Mouse (Mus musculus): ENCODE measurements around the gene B3gntl1. TPM values are rescaled to one million over a fixed set of nuclear protein-coding genes. Genes with fewer than 3 reads are reported as not detected.

B3gntl1 gene
- polyA plus RNA-seq, 1 experiment from 2014 or later, result 6.5 TPM

GRCm38 (mm10) chr11:121695304-121696064 lies 22.5 kb upstream of the B3gntl1 start:
- no peak for ATAC-seq (replicated peaks; ENCODE audit: insufficient number of reproducible peaks, low FRiP score, low TSS enrichment)
- no peaks in the 10 kb centered on the region for H3K9me3 ChIP-seq (replicated peaks; ENCODE audit: control insufficient read depth, low read length)
- WGBS (ENCODE audit: insufficient replicate concordance), result 77% methylated on average over 5 of the region's 5 CpGs

DNA sequence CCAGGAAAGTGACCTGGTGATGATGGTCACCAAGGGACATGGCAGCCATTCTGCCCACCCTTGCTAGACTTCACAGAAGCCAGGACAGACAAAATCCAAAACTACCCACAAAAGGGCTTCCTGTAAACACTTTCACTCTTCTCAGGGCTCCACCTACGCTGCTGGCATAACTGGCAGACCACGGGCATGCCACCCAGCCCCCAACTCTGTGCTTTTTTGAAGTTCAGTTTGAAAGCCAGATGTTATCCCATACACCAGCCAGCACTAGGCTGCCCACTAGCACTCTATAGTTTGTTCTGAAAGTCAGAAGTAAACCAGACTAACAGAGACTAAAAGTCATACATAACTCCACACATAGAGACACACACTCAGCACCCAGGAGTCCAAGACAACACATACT lies 15.1 kb upstream of the B3gntl1 start:
- no peaks in the 10 kb centered on the region for H3K27me3 ChIP-seq (ENCODE audit: control insufficient read depth, insufficient read depth, low read length)
- H3K27ac ChIP-seq (ENCODE audit: low read depth, low read length), result no peak overlapping the region
- H3K9me3 ChIP-seq (replicated peaks; ENCODE audit: control insufficient read depth, low read length), result no peaks in the 10 kb centered on the region
- no peak overlapping the region for H3K9ac ChIP-seq (ENCODE audit: low read depth, low read length)
- no peak overlapping the region for H3K4me3 ChIP-seq (ENCODE audit: low read depth, low read length)
- H3K4me2 ChIP-seq, result no peak overlapping the region
- no peaks in the 10 kb centered on the region for H3K36me3 ChIP-seq (ENCODE audit: control insufficient read depth, insufficient read depth, low read length)
- no peak for ATAC-seq (replicated peaks; ENCODE audit: insufficient number of reproducible peaks, low FRiP score, low TSS enrichment)
- 0 out of 2 replicates have a peak, but pooled peaks cover 5% of the 10 kb centered on the region for H3K4me1 ChIP-seq (ENCODE audit: control insufficient read depth, insufficient read depth, low read length)
- WGBS (ENCODE audit: insufficient replicate concordance), result 89% methylated on average over 2 of the region's 2 CpGs

More at GRCm38 (mm10) chr11:121695304-121696064, 22.5 kb upstream of the B3gntl1 start:
- no peak overlapping the region for H3K9ac ChIP-seq (ENCODE audit: low read depth, low read length)
- no peaks in the 10 kb centered on the region for H3K36me3 ChIP-seq (ENCODE audit: control insufficient read depth, insufficient read depth, low read length)
- H3K4me2 ChIP-seq, result no peak overlapping the region
- no peak overlapping the region for H3K4me3 ChIP-seq (ENCODE audit: low read depth, low read length)
- H3K27me3 ChIP-seq (ENCODE audit: control insufficient read depth, insufficient read depth, low read length), result no peaks in the 10 kb centered on the region
- H3K27ac ChIP-seq (ENCODE audit: low read depth, low read length), result no peak overlapping the region
- H3K4me1 ChIP-seq (ENCODE audit: control insufficient read depth, insufficient read depth, low read length), result no peaks in the 10 kb centered on the region

GRCm38 (mm10) chr11:121686674-121687073 lies 13.7 kb upstream of the B3gntl1 start:
- Histone ChIP-seq H3K9ac (ENCODE audit: low read depth, low read length) (no peak overlapping the region), H3K27me3 (ENCODE audit: control insufficient read depth, insufficient read depth, low read length) (no peaks in the 10 kb centered on the region), H3K27ac (ENCODE audit: low read depth, low read length) (no peak overlapping the region), H3K4me2 (no peak overlapping the region), H3K4me1 (ENCODE audit: control insufficient read depth, insufficient read depth, low read length) (0 out of 2 replicates have a peak, but pooled peaks cover 5% of the 10 kb centered on the region), H3K9me3 (replicated peaks; ENCODE audit: control insufficient read depth, low read length) (no peaks in the 10 kb centered on the region), H3K36me3 (ENCODE audit: control insufficient read depth, insufficient read depth, low read length) (no peaks in the 10 kb centered on the region), H3K4me3 (ENCODE audit: low read depth, low read length) (no peak overlapping the region)
- WGBS (ENCODE audit: insufficient replicate concordance), result 56% methylated on average over 5 of the region's 5 CpGs
- no peak for ATAC-seq (replicated peaks; ENCODE audit: insufficient number of reproducible peaks, low FRiP score, low TSS enrichment)

DNA sequence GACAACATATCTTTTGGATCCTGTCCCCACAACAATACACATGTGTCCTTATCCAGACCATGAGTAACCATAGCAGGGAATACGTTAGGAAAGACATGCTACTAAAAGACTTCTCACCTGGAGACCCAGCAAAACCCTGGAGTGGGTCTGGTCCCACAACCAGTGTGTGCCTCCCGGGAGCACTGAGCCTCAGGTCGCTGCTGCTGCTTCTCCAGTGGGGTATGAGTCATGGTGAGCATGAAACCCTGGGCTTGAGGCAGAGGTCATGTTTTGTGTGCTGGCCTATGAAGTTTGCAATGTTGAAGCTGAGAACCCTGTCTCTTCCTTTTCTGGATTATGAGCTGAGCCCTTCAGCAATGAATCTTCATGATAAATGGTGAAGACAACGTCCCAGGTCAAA lies 13.1 kb upstream of the B3gntl1 start:
- H3K36me3 ChIP-seq (ENCODE audit: control insufficient read depth, insufficient read depth, low read length), result no peaks in the 10 kb centered on the region
- H3K4me1 ChIP-seq (ENCODE audit: control insufficient read depth, insufficient read depth, low read length), result 0 out of 2 replicates have a peak, but pooled peaks cover 5% of the 10 kb centered on the region
- no peak overlapping the region for H3K9ac ChIP-seq (ENCODE audit: low read depth, low read length)
- no peak overlapping the region for H3K4me2 ChIP-seq
- WGBS (ENCODE audit: insufficient replicate concordance), result 65% methylated on average over 4 of the region's 4 CpGs
- no peaks in the 10 kb centered on the region for H3K27me3 ChIP-seq (ENCODE audit: control insufficient read depth, insufficient read depth, low read length)
- no peaks in the 10 kb centered on the region for H3K9me3 ChIP-seq (replicated peaks; ENCODE audit: control insufficient read depth, low read length)
- H3K4me3 ChIP-seq (ENCODE audit: low read depth, low read length), result no peak overlapping the region
- H3K27ac ChIP-seq (ENCODE audit: low read depth, low read length), result no peak overlapping the region
- no peak for ATAC-seq (replicated peaks; ENCODE audit: insufficient number of reproducible peaks, low FRiP score, low TSS enrichment)

DNA sequence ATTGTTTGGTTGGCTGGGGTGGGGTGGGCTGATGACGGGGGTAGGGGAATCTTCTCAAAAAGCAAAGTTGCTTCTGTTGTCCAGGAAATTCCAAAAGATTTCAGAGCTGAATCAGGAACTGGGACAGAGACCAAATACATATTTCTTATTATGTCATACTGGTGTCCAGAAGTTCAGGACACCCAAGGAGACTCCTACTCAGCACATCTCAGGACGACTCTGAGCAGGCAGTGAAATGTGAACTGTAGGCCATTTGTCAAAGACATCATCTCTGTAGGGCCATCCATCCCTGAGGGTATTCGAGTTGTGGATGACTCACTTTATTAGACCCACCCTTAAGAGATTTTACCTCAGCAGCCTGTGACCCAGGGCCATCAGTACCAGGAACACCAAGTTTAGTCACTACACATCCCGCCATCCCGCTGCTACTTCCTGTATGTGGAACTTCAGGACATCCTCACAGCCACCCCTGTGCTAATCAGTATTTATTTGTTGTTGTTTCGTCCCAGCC lies 12.6 kb upstream of the B3gntl1 start:
- no peaks in the 10 kb centered on the region for H3K27me3 ChIP-seq (ENCODE audit: control insufficient read depth, insufficient read depth, low read length)
- no peak for ATAC-seq (replicated peaks; ENCODE audit: insufficient number of reproducible peaks, low FRiP score, low TSS enrichment)
- H3K4me2 ChIP-seq, result no peak overlapping the region
- H3K27ac ChIP-seq (ENCODE audit: low read depth, low read length), result no peak overlapping the region
- 54% methylated on average over 6 of the region's 6 CpGs for WGBS (ENCODE audit: insufficient replicate concordance)
- H3K4me3 ChIP-seq (ENCODE audit: low read depth, low read length), result no peak overlapping the region
- no peak overlapping the region for H3K9ac ChIP-seq (ENCODE audit: low read depth, low read length)
- no peaks in the 10 kb centered on the region for H3K36me3 ChIP-seq (ENCODE audit: control insufficient read depth, insufficient read depth, low read length)
- H3K9me3 ChIP-seq (replicated peaks; ENCODE audit: control insufficient read depth, low read length), result no peaks in the 10 kb centered on the region
- H3K4me1 ChIP-seq (ENCODE audit: control insufficient read depth, insufficient read depth, low read length), result 0 out of 2 replicates have a peak, but pooled peaks cover 5% of the 10 kb centered on the region

- H3K4me3 ChIP-seq (ENCODE audit: low read depth, low read length), result no peak overlapping the region
- ATAC-seq (replicated peaks; ENCODE audit: insufficient number of reproducible peaks, low FRiP score, low TSS enrichment), result no peak
- H3K27me3 ChIP-seq (ENCODE audit: control insufficient read depth, insufficient read depth, low read length), result no peaks in the 10 kb centered on the region
- no peaks in the 10 kb centered on the region for H3K9me3 ChIP-seq (replicated peaks; ENCODE audit: control insufficient read depth, low read length)
- H3K36me3 ChIP-seq (ENCODE audit: control insufficient read depth, insufficient read depth, low read length), result no peaks in the 10 kb centered on the region
- H3K4me2 ChIP-seq, result no peak overlapping the region
- no peak overlapping the region for H3K27ac ChIP-seq (ENCODE audit: low read depth, low read length)
- WGBS (ENCODE audit: insufficient replicate concordance), result 51% methylated on average over 3 of the region's 3 CpGs
- H3K4me1 ChIP-seq (ENCODE audit: control insufficient read depth, insufficient read depth, low read length), result 0 out of 2 replicates have a peak, but pooled peaks cover 5% of the 10 kb centered on the region
- no peak overlapping the region for H3K9ac ChIP-seq (ENCODE audit: low read depth, low read length)
Observed at GRCm38 (mm10) chr11:121683243-121683642, 10.3 kb upstream of the B3gntl1 start.

DNA sequence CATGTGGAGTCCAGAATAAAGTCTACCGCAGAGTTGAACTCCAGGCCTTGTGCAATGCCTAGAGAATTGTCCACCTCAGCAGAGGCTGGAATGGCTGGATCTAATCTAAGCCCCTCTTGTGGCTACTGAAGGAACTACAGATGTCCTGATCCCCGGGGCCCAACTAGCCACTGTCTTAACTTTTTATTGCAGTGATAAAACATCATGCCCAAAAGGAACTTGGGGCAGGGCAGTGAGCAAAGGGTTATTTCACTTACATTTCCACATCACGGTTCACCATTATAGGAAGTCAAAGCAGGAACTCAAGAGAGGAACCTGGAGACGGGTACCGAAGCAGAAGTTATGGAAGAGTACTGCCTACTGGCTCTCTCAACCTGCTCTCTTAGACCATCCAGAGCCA lies 7.8 kb upstream of the B3gntl1 start:
- no peaks in the 10 kb centered on the region for H3K36me3 ChIP-seq (ENCODE audit: control insufficient read depth, insufficient read depth, low read length)
- no peak overlapping the region for H3K27ac ChIP-seq (ENCODE audit: low read depth, low read length)
- 61% methylated on average over 5 of the region's 5 CpGs for WGBS (ENCODE audit: insufficient replicate concordance)
- H3K9me3 ChIP-seq (replicated peaks; ENCODE audit: control insufficient read depth, low read length), result no peaks in the 10 kb centered on the region
- no peak overlapping the region for H3K9ac ChIP-seq (ENCODE audit: low read depth, low read length)
- no peak overlapping the region for H3K4me3 ChIP-seq (ENCODE audit: low read depth, low read length)
- no peak for ATAC-seq (replicated peaks; ENCODE audit: insufficient number of reproducible peaks, low FRiP score, low TSS enrichment)
- H3K4me2 ChIP-seq, result no peak overlapping the region
- H3K27me3 ChIP-seq (ENCODE audit: control insufficient read depth, insufficient read depth, low read length), result no peaks in the 10 kb centered on the region
- no peaks in the 10 kb centered on the region for H3K4me1 ChIP-seq (ENCODE audit: control insufficient read depth, insufficient read depth, low read length)

DNA sequence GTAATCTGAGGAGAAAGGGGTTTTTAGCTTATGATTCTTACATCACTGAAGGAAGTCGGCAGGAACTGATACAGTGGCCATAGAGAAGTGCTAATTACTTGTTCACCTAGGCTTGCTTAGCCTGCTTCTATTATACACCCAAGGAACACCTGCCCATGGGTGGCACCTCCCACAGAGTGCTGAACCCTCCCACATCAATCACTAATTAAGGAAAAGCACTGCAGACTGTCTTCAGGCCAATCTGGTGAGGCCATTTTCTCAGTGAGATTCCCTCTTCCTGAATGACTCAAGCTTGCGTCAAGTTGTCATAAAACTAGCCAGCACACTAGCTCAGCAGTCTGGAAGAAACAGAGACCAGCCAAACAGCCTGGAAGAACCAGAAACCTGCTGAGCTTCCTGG lies 6.6 kb upstream of the B3gntl1 start:
- ATAC-seq (replicated peaks; ENCODE audit: insufficient number of reproducible peaks, low FRiP score, low TSS enrichment), result no peak
- H3K9ac ChIP-seq (ENCODE audit: low read depth, low read length), result no peak overlapping the region
- WGBS (ENCODE audit: insufficient replicate concordance), result 82% methylated on average over 2 of the region's 2 CpGs
- H3K36me3 ChIP-seq (ENCODE audit: control insufficient read depth, insufficient read depth, low read length), result no peaks in the 10 kb centered on the region
- no peak overlapping the region for H3K27ac ChIP-seq (ENCODE audit: low read depth, low read length)
- H3K4me3 ChIP-seq (ENCODE audit: low read depth, low read length), result no peak overlapping the region
- H3K4me2 ChIP-seq, result no peak overlapping the region
- no peaks in the 10 kb centered on the region for H3K9me3 ChIP-seq (replicated peaks; ENCODE audit: control insufficient read depth, low read length)
- no peaks in the 10 kb centered on the region for H3K4me1 ChIP-seq (ENCODE audit: control insufficient read depth, insufficient read depth, low read length)
- H3K27me3 ChIP-seq (ENCODE audit: control insufficient read depth, insufficient read depth, low read length), result no peaks in the 10 kb centered on the region

- no peaks in the 10 kb centered on the region for H3K36me3 ChIP-seq (ENCODE audit: control insufficient read depth, insufficient read depth, low read length)
- peaks cover 5% of the 10 kb centered on the region; the same call in 1 of the 2 replicates for H3K4me1 ChIP-seq (ENCODE audit: control insufficient read depth, insufficient read depth, low read length)
- 78% methylated on average over 2 of the region's 2 CpGs for WGBS (ENCODE audit: insufficient replicate concordance)
- no peak overlapping the region for H3K27ac ChIP-seq (ENCODE audit: low read depth, low read length)
- H3K4me3 ChIP-seq (ENCODE audit: low read depth, low read length), result no peak overlapping the region
- no peak overlapping the region for H3K9ac ChIP-seq (ENCODE audit: low read depth, low read length)
- no peak overlapping the region for H3K4me2 ChIP-seq
- no peaks in the 10 kb centered on the region for H3K27me3 ChIP-seq (ENCODE audit: control insufficient read depth, insufficient read depth, low read length)
- ATAC-seq (replicated peaks; ENCODE audit: insufficient number of reproducible peaks, low FRiP score, low TSS enrichment), result no peak
- H3K9me3 ChIP-seq (replicated peaks; ENCODE audit: control insufficient read depth, low read length), result no peaks in the 10 kb centered on the region
Observed at GRCm38 (mm10) chr11:121676836-121677235, 3.9 kb upstream of the B3gntl1 start.

Data from heart, embryonic 11.5 days (tissue).